Mouse (Mus musculus): ENCODE data around the gene a.

The a gene

GRCm38 (mm10) chr2:155098720-155099380 lies 307.6 kb downstream of the a start:
- DNase-seq (ENCODE audit: low spot score in 2 of 2) = no peak

DNA sequence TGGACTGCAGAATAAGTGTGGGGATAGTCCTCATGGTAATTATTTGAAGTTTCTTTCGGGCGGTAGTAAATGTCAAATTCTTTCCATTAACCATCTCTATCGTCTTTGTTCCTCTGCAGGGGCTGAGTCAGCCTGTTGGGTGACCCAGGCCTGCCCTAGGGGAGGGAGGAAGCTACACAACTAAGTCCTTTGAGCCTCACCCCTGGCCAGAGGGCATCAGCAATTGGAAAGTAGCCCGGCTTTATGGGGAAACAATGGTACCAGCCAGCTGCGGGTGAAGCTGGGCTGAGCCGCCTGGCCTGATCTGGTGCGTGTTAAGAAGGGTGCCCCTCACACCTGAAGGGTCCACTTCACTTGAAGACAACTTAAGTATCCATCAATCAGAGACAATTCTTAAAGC lies 308.2 kb downstream of the a start:
- DNase-seq (ENCODE audit: low spot score in 2 of 2) = no peak

DNA sequence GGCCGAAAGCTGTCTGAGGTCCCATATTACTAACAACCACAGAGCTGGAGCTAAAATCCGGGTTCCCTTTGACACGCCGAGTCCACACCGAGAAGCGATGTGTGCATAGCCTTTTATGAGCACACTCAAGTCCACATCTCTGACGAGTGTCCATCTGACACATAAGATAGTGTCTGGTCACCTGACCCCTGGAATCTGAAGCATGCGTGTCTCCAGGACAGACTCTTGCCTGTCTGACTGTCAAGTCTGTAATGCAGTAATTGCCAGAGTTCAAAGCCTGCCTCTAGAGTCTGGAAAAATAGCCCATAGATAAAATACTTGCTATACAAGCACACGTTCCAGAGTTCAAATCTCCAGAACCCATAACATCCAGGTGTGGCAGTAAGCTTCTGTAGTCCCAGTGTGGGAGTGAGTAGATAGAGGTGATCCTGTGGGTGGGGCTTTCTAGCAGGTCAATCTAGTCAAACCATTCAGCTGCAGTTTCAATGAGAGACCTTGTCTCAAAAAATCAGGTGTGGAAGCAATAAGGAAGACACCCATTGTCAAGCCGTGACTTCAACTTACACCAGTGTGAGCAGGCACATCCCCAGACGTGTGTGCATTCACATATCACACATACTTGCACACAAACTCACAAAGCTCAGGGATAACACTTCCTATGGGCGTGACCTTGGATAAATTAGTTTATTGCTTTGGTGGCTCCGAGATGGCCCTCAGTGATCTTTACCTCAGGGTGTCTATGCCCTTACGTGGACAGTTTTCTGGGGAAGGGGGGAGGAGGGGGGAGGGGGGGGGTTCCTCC lies 309.0 kb downstream of the a start:
- DNase-seq (ENCODE audit: low spot score in 2 of 2) = no peak

All from urinary bladder, adult 18-20 months (tissue).